Mouse (Mus musculus) left cerebral cortex, postnatal 10 days (tissue): ENCODE results near the gene Utp3. TPM values are rescaled to one million over a fixed set of nuclear protein-coding genes. Genes with fewer than 3 reads are reported as not detected.

ENCODE experiments used
- DNase-seq, 2 experiments: peaks; one replicate each; pipeline ENCODE4 v3.0.0; 2021 to 2022; ENCODE audit warnings: low spot score in 2 of 2, mixed read lengths in 1 of 2; ENCODE audit errors: extremely low spot score in 1 of 2
- intact Hi-C: fragments of 180-260 bp; cut with DNase I; formaldehyde crosslinking; loops from one replicate; pipeline ENCODE4 v1.15.1; 2025
- total RNA-seq, 2 experiments: library from RNA; stranded (reverse); gene quantifications; 2 replicates each; pipeline ENCODE4 v1.2.3; 2021

Gene Utp3
- total RNA-seq, 2 experiments from 2014 or later, result 24.6 to 28.0 TPM

DNA sequence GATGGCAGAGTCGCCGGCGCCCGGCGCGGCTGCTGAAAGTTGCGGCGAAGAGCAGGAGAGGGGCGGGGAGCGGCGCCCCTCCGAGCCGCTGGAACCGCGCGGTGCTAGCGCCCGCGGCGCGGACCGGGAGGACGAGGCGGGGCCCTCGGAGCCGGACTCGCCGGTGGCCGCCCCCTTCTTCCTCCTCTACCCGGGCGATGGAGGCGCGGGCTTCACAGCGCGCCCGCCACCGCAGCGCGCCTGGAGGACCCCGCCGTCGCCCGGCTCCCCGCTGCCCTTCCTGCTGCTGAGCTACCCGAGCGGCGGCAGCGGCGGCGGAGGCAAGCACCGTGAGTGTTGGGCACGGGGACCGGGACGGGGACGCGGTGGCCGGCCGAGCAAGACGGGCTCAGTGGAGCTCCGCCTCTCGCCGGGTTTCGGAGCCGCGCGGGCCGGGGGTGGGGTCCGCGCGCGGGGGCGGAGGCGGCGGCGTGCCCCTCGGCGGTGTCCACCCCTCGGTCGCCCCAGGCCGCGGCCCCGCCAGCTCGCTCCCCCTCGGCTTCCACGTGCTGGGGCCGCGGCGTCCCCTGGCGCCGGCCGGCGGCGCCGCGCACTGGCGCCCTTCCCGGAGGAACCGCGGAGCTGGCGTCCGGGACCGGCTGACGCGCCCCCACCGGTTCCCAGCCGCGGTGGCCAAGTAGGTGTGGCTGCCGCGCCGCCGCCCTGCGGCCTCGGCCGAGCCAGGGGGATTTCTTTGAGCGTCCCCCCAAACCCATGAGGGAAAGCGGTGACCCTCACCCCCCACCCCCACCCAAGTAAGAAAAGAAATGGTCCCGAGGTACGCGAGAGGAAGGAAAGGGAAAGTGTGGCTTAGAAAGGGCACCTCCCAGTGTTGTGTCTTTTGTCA lies 11.1 kb downstream of the Utp3 start:
- intact Hi-C loops, result no loop called here
- peak in 1 of 2 experiments; percentile 81 for DNase-seq

DNA sequence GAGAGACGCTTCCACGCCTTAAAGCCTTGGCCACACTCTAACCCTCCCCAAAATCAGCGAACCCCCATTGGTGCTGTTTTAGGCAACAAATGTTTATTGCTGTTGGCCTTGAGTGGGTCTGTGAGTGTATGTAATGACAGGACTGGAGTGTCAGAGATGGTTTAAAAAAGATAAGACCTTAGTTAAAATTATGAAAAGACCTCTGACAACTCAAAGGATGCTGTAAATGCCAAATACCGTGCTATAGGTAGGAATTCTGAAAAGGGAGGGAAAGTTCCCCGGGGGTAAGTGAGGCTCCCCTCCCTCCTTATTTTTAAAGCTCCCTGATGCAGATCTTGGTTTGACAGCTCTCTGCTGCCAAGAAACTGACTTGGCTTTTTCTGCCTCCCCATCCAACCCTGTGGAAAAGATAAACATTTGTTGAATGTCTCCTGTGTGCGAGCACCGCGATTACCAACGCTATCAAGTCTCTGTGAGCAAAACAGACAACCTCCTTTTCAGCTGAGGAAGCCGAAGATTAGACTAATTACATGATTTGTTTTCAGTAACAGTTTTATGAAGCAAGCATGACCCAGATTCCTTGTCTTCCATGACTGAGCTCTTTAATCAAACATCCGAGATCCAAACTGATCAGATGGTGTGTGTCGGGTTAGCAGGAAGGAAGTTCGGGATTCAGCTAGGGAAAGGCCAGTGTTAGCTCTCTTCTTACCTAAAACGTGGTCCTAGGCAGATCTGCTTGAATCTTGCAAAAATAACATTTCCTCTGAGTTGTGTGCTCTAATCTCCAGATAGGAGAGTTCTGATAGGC lies 12.0 kb downstream of the Utp3 start:
- no peak for DNase-seq
- intact Hi-C loops, result no loop called here

DNA sequence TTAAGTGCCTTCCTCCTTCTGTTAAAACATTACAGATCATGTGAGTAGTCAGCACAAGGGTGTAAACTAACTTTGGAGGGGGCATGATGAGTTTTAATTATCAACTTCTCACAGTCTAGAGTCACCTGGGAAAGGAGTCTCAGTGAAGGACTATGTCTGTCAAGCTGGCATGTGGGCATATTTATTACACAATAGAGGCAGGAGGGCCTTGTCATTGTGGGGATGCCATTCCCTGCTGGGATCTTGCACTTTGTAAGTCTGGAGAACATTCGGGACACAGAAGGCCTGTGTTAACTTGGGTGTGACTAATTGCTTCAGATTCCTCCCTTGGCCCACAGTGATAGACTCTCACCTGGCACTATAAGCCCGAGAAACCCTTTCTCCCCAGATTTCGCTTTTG lies 15.3 kb downstream of the Utp3 start:
- DNase-seq, result no peak
- intact Hi-C loops, result no loop called here

DNA sequence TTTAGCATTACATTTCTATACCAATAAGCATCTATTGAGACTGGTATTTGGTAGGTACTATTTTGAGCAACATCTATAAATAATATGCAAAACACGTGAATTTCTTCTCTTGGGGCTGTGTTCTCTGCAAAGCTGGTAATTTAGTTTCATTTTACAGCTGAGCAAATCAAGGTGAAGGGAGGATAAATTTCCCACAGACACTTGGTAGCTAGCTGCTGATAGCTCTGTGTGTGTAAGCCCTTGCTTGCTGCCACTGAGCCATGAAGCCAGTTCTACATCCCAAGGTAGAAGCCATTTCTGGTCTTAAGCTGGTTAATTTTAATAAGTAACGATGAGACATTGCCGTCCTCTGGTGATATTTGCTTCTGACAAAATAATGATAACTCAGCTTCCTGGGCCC lies 20.6 kb downstream of the Utp3 start:
- no peak for DNase-seq
- intact Hi-C loops, result no loop called here

DNA sequence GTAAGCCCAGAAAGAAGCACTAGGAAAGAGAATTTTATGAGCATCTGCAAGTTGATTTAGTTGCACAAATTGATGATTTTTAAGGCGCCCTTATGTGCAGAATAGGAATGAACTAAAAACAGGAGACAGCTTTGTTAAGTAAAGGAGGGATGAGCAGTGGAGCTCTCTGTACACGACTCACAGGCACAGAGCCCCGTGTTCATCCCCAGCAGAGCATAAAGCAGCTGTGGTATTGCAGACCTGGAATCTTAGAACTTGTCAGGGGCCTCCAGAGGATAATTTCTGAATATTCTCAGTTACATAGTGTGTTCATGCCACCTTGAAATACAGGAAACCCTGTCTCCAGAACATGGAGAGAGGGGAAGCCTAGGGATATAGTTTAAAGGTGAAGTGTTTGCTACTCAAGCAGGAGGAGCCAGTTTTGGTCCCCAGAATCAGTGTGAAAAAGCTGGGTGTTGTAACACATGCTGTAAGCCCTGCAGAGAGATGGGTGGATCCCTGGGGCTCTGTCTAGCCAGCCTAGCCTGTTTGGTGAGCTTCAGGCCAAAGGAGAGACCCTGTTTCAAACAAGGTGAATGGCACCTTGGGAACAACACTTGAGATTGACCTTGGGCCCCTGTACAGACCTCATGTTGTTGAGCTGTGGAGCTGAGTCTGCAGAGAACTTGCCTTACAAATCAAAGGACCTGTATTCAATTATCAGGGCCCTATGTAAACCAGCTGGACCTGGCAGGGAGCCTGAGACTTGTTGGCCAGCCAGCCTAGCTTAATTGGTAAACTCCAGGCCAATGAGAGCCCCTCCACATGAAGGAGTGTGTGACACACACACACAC lies 21.5 kb downstream of the Utp3 start:
- no peak for DNase-seq
- intact Hi-C loops, result no loop called here

DNA sequence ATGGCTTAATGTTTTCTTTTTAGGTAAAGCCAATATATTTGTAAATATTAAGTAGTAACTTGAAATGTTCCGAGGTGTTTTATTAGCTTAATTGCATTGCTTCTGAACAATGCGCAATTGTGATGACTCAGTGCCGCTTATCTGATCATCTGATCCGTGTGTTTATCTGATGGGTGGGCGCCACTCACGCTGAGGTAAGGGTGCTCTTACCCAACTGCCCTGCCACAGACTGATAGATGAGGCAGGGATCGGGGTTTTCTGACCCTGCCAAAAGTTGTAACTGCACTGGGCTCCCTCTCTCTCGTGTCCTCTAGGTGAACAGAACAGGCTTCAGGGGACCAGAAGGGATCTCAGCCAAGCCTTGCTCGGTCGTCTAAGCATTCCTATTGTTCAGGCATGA lies 26.4 kb downstream of the Utp3 start:
- intact Hi-C loops, result no loop called here
- DNase-seq, result no peak

DNA sequence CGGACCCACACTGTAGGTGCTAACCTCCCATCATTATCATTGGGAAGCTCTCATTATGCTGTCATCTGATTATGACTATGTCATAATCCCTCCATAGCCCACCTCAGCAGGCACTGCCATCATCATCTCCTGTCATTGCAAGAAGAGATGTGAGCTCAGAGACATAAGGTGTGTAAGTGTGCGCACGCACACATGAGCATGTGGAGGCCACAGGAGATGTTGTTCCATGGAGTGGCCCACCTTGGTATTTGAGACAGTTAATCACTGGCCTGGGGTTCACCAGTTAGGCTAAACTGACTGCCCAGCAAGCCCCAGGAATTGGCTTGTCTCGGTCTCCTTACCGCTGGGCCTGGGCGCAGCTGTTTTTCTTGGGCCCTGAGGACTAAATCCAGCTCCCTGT lies 27.1 kb downstream of the Utp3 start:
- intact Hi-C loops, result no loop called here
- no peak for DNase-seq

DNA sequence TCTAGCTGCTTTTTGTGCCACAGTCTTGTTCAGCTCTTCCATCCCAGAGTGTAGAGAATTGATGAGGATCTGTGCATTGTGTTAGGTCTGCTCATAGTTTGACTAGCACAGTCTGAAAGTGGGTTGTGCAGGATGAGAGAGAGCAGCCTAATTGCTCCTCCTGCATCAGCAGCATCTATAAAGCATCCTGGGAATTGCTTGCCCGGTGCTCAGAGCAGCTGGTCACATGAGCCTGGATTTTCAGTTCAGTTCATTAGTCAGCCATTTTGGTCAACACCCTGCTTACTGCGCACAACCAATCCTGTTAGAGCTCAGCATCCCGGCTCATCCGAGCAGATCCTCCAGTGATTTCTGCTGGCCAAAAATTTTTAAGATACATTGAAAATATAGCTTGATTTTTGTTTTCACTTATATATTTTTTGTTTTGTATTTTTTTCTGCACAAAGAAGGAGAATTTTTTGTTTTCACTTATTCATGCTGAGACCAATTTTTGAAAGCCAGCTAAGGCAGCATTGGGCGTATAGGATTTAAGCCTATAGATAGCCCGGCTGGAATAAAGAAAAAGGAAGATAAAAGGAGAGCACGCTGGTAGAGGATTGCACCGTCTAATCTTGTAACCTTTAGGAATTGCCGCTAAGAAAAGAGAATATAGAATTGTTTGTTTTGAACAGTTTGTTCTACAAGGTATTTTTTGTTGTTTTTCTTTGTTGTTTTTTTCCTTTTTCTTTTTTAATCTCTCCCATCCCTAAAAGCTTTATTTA lies 29.2 kb downstream of the Utp3 start:
- peak; percentile 61 to 93 for DNase-seq
- intact Hi-C loops, result no loop called here

DNA sequence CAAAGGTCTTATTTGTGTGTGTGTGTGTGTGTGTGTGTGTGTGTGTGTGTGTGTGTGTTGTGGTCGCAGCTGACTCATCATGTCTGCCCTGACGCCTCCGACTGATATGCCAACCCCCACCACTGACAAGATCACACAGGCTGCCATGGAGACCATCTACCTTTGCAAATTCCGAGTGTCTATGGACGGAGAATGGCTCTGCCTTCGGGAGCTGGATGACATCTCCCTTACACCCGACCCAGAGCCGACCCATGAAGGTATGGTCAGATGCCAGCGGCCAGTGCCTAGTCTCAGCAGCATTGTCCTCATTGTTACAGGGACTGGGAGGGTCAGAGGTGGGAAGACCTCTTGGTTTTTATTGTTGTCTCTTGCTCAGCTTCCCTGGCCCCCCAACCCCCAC lies 29.8 kb downstream of the Utp3 start:
- intact Hi-C loops, result no loop called here
- DNase-seq, result peak; percentile 39 to 49

DNA sequence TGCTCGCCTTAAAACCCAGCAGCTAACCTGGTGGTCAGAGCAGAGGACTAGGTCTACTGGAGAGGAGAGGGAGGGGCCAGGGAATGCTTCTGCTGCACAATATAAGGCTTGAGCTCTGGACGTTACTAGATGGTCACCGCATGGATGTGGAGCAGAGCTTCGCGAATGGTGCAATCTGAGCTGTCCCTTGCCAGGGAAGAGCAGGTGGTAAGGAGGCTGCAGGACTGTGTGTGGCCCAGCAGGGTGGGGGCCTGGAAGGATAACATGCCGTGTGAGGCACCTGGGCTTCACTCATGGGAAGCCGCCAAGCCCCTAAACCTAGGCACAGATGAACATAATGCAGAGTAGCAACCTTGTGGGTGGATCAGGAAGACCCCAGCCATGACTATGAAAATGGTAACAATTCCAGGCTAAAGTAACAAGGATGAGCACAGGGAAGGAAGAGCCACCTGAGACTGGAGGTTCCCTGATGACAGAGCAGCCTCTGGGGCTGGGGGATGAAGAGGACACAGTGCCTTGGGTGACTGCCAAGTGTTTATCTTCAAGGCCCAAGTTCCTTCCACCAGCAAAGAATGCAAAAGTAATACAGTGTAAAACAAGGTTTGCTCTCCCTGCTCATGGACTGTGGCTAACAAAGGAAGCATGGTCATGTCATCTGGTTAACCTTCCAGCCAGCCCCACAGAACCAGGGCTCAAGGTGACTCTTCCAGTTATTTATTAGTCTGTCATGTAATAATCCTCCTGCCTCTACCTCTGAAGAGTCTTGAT lies 32.3 kb downstream of the Utp3 start:
- intact Hi-C loops, result no loop called here

DNA sequence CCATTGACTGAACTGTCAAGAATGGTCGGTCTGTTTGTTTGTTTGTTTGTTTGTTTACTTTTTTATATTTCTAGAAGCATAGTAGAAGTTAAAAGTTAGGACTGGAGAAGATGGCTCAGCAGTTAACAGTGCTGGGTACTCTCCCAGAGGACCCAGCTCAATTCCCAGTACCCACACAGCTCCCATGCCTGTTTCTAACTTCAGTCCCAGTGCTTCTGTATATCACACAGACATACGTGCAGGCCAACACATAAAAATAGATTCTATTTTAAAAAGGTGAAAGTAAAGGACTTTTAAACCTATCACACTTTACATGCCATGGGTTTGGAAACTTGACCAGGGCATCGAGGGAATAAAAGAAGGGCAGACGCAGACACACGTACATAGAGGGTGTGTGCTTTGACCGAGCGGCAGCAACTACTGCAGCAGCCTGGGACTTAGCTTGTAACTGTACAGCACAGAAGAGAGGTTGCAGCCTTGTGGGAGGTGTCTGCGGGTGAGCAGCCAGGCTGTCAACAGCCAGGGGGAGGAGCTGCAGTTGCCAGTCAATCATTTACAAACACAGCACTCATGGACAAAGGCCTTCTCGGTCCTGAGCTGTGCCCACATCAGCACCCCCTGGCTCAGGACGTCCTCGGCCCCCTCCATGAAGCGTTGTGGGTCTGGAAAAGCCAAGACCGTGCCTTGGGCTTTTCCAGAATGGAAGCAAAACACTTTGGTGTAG lies 33.1 kb downstream of the Utp3 start:
- intact Hi-C loops, result no loop called here

More for the DNA sequence above, 32.3 kb downstream of the Utp3 start:
- no peak for DNase-seq

DNA sequence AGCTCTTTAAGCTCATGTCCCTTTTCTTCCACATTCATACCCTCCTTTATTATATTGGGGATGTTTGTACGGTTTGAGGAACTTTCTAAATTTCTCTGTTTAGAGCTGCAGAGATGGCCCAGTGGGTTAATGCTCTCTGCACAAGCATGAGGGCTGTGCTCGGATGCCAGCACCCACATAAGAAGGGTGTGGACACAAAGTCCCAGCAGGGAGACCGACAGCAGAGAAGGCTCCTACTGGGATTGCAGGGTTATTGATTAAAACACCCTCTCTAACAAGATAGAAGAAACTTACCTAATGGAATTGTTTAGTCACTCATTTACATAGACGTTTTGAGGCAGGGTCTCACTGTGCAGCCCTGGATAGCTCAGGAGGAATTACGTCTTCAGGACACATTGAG lies 34.2 kb downstream of the Utp3 start:
- intact Hi-C loops, result no loop called here
- no peak for DNase-seq

More for the DNA sequence above, 33.1 kb downstream of the Utp3 start:
- no peak for DNase-seq

DNA sequence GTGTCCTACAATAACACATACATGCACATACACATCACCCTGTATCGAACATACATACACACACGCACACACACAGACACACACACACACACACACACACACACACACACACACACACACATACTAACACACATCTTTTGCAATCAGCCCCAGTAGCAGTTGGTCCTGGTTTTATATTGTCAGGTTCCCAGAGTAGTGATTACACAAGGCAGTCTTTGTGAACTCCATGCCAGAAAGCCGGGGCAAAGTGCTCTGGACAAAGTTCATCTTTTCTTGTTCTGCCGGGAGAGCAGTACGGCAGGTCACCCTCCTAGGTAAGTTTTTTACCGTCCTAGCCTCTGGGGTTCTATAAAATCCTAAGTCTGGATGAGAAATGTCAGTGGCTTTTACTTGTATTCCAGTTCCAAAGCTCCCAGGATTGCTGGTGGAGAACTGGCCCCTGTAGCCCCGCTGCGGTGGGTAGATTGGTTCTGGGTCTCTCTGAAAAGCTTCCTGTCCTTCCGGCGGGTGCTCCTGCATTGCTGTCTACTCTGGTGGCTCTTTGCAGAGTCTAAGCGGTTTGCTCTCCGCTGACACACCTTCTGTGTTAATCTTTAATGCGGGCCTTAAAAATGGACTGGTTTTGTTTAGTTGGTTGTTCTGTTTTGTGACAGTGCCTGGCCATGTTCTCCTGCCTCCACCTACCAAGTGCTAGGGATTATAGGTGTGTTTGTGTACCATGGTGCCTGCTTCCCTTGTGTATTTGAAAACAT lies 39.3 kb downstream of the Utp3 start:
- intact Hi-C loops, result no loop called here
- DNase-seq, result no peak

DNA sequence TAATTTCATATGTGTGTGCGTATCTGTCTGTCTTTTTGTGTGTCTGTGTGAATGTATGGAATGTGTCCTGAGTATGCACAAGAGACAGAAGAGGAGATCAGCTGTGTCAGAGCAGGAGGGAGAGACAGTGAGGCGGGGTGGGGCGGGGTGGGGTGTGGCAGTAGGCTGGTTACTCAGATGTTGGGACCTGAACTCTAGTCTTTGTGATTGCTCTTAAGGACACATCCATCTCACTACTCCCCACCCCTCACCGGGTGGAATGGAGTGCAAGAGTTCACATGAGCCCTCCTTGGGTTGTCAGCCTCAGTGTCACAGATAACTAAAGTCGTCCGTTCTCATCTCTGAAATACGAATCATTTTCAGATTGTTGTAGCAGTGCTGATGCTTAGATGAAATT lies 39.9 kb downstream of the Utp3 start:
- no peak for DNase-seq
- intact Hi-C loops, result no loop called here

DNA sequence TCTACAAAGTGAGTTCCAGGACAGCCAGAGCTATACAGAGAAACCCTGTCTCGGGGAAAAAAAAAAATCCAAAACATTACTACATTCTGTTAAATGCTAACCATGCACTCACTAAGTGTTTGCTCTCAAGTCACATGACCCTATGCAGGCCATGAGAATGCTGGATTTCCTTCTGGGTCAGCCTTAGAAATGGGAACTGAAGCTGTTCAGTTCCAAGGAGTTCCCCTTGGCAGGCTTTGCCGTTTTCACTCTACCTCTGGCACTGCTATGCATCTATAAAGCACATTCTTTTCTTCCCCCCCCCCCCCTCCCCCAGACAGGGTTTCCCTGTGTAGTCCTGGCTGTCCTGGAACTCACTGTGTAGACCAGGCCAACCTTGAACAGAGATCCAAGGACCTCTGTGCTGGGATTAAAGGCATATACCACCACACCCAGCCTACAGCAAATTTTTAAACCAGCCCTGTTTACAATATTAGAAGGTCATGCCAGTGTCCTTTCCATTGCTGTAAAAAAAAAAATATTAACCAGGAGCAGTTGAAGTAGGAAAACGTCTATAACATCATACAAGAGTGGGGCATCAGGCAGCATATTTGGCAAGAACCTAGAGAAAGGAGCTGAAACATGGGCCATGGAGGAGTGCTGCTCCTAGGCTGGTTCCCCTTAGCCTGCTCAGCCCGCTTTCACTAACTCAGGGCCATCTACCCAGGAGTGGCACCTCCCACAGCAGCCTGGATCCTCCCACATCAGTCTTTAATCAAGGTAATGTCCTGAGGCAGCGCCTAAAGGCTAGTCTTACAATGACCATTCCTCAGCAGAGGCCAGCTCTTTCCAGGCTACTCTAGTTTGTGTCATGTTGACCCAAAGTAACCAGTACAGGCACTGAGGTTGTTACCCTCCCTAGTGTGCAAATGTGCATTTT lies 41.5 kb downstream of the Utp3 start:
- DNase-seq, result no peak
- intact Hi-C loops, result no loop called here

DNA sequence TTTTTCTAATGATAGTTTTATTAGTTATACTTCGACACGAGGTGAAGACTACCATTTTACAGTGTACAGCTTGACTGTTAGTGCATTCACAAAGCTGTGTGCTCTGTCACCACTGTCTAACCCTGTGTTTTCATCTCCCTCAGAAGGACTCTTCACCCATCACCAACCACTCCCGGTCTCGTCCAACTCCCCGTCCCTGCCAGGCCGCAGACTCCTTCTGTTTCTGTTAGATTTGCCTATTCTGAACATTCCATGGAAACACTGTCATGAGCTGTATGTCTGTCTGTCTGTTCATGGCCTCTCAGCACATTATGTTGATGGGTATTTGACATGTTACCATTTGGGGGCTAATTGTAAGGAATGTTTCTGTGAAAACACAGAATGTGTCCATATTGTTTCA lies 44.7 kb downstream of the Utp3 start:
- intact Hi-C loops, result no loop called here
- no peak for DNase-seq
